26 mouse cellular contexts compared by ENCODE assay signal in genomic region chr2:163262055-163262420, GRCm38 (mm10). TPM values are rescaled to one million over a fixed set of nuclear protein-coding genes. Genes with fewer than 3 reads are reported as not detected.
DNase-seq lines count a peak whose midpoint lies in the region; ATAC-seq and TF ChIP-seq lines count a peak whose summit lies in the region.
"Had no signal": no experiment of that assay in that cellular context is flagged by ENCODE, and none has a peak within 500 bp of the region (broad histone marks: within the 10 kb centered on the region; RNA-seq: fewer than 3 reads in every experiment).

No protein-coding gene starts in this region.

- H3K9me3 ChIP-seq in midbrain, embryonic 15.5 days = no peaks in the 10 kb centered on the region
- no peaks in the 10 kb centered on the region for H3K9me3 ChIP-seq in midbrain, embryonic 11.5 days (ENCODE audit: control insufficient read depth, low read length)
- H3K9me3 ChIP-seq in midbrain, postnatal 0 days (ENCODE audit: low read length) = no peaks in the 10 kb centered on the region
- no peaks in the 10 kb centered on the region for H3K9me3 ChIP-seq in midbrain, embryonic 13.5 days
- H3K9me3 ChIP-seq: embryonic facial prominence, embryonic 10.5 days; embryonic facial prominence, embryonic 12.5 days; forebrain, embryonic 13.5 days; forebrain, embryonic 15.5 days; G1E had no signal

- no peak for DNase-seq in midbrain, embryonic 11.5 days (ENCODE audit: low spot score, missing footprints)
- DNase-seq in midbrain, postnatal 0 days (ENCODE audit: low spot score) = no peak
- DNase-seq in adrenal gland, adult (ENCODE audit: inconsistent age in 2 of 2, low spot score in 1 of 2) = no peak
- DNase-seq in right cerebral cortex, adult 2 months (ENCODE audit: low spot score in 2 of 2) = no peak
- DNase-seq: adrenal gland, adult 2 months; adrenal gland, postnatal 10 days; adrenal gland, postnatal 25 days; B cell, adult 2 months; cerebellum, adult 11 months; cerebellum, adult 18-20 months; cerebellum, adult 8-10 months; cerebellum, adult 9-11 months; cerebellum, postnatal 14 days; cerebellum, postnatal 36 days had no signal

- no peak overlapping the region for H3K4me2 ChIP-seq in midbrain, embryonic 15.5 days
- no peak overlapping the region for H3K4me2 ChIP-seq in midbrain, embryonic 11.5 days
- no peak overlapping the region for H3K4me2 ChIP-seq in midbrain, postnatal 0 days (ENCODE audit: low read depth, low read length, poor library complexity, severe bottlenecking)
- H3K4me2 ChIP-seq in midbrain, embryonic 13.5 days (replicated peaks) = no peak overlapping the region
- H3K4me2 ChIP-seq: embryonic facial prominence, embryonic 12.5 days; forebrain, embryonic 13.5 days; forebrain, embryonic 15.5 days had no signal

- H3K9ac ChIP-seq in midbrain, embryonic 15.5 days = no peak overlapping the region
- H3K9ac ChIP-seq in midbrain, embryonic 11.5 days (ENCODE audit: low read length) = no peak overlapping the region
- no peak overlapping the region for H3K9ac ChIP-seq in midbrain, postnatal 0 days (replicated peaks; ENCODE audit: low read length, poor library complexity, severe bottlenecking)
- H3K9ac ChIP-seq in midbrain, embryonic 13.5 days (replicated peaks) = no peak overlapping the region
- H3K9ac ChIP-seq: embryonic facial prominence, embryonic 12.5 days; forebrain, embryonic 13.5 days; forebrain, embryonic 15.5 days had no signal

- no peak overlapping the region for H3K4me3 ChIP-seq in midbrain, embryonic 15.5 days
- no peak overlapping the region for H3K4me3 ChIP-seq in midbrain, embryonic 11.5 days (ENCODE audit: low read depth, low read length)
- H3K4me3 ChIP-seq in midbrain, postnatal 0 days (ENCODE audit: low read depth, low read length) = no peak overlapping the region
- no peak overlapping the region for H3K4me3 ChIP-seq in midbrain, embryonic 13.5 days (replicated peaks)
- H3K4me3 ChIP-seq: embryonic facial prominence, embryonic 10.5 days; embryonic facial prominence, embryonic 12.5 days; forebrain, embryonic 13.5 days; forebrain, embryonic 15.5 days had no signal

- ATAC-seq in midbrain, embryonic 15.5 days (replicated peaks) = no peak
- ATAC-seq in midbrain, embryonic 11.5 days (ENCODE audit: low FRiP score) = no peak
- ATAC-seq in midbrain, postnatal 0 days (ENCODE audit: low FRiP score) = no peak
- no peak for ATAC-seq in midbrain, embryonic 13.5 days
- peak; percentile 56 for ATAC-seq in megakaryocyte, adult 5-6 weeks (ENCODE audit: poor library complexity, severe bottlenecking)
- ATAC-seq: activated CD4-positive, CD25-positive, alpha-beta regulatory T cell, adult 4 months; CD4-positive, CD25-positive, alpha-beta regulatory T cell, adult 4 months; forebrain, embryonic 13.5 days; forebrain, embryonic 15.5 days; Patski had no signal

- no peaks in the 10 kb centered on the region for H3K36me3 ChIP-seq in midbrain, embryonic 15.5 days (replicated peaks)
- no peaks in the 10 kb centered on the region for H3K36me3 ChIP-seq in midbrain, embryonic 11.5 days (ENCODE audit: control insufficient read depth, insufficient read depth, low read length)
- H3K36me3 ChIP-seq in midbrain, postnatal 0 days (ENCODE audit: insufficient read depth, low read length) = no peaks in the 10 kb centered on the region
- H3K36me3 ChIP-seq in midbrain, embryonic 13.5 days = 0 out of 2 replicates have a peak, but pooled peaks cover 3% of the 10 kb centered on the region
- H3K36me3 ChIP-seq: embryonic facial prominence, embryonic 10.5 days; embryonic facial prominence, embryonic 12.5 days; forebrain, embryonic 15.5 days; G1E had no signal

- WGBS in midbrain, embryonic 15.5 days = 74% methylated on average over 4 of the region's 4 CpGs
- WGBS in midbrain, embryonic 11.5 days = 87% methylated on average over 4 of the region's 4 CpGs
- WGBS in midbrain, postnatal 0 days = 80% methylated on average over 4 of the region's 4 CpGs
- 88% methylated on average over 4 of the region's 4 CpGs for WGBS in midbrain, embryonic 13.5 days

- TF ChIP-seq CTCF in midbrain, postnatal 0 days (IDR thresholded peaks at IDR 0.05) = no peak

- no peaks in the 10 kb centered on the region for H3K27me3 ChIP-seq in midbrain, embryonic 15.5 days (replicated peaks)
- H3K27me3 ChIP-seq in midbrain, embryonic 11.5 days (ENCODE audit: control insufficient read depth, insufficient read depth, low read length) = no peaks in the 10 kb centered on the region
- no peaks in the 10 kb centered on the region for H3K27me3 ChIP-seq in midbrain, postnatal 0 days (ENCODE audit: insufficient read depth, low read length)
- H3K27me3 ChIP-seq in midbrain, embryonic 13.5 days = no peaks in the 10 kb centered on the region
- H3K27me3 ChIP-seq: embryonic facial prominence, embryonic 12.5 days; forebrain, embryonic 13.5 days had no signal

- H3K4me1 ChIP-seq in midbrain, embryonic 15.5 days = peaks cover 7% of the 10 kb centered on the region
- peaks cover 6% of the 10 kb centered on the region; the same call in 1 of the 2 replicates for H3K4me1 ChIP-seq in midbrain, embryonic 11.5 days (ENCODE audit: control insufficient read depth, insufficient read depth, low read length)
- H3K4me1 ChIP-seq in midbrain, postnatal 0 days (ENCODE audit: insufficient read depth, low read length) = peaks cover 8% of the 10 kb centered on the region; the same call in 1 of the 2 replicates
- H3K4me1 ChIP-seq in midbrain, embryonic 13.5 days (replicated peaks) = peaks cover 9% of the 10 kb centered on the region
- H3K4me1 ChIP-seq: forebrain, embryonic 13.5 days; forebrain, embryonic 15.5 days had no signal

- peak overlapping the region; percentile 55 for H3K27ac ChIP-seq in midbrain, embryonic 15.5 days
- H3K27ac ChIP-seq in midbrain, embryonic 11.5 days (ENCODE audit: low read depth, low read length) = no peak overlapping the region
- H3K27ac ChIP-seq in midbrain, postnatal 0 days (ENCODE audit: low read depth, low read length) = peak overlapping the region; percentile 55; the same call in 1 of the 2 replicates
- no peak overlapping the region for H3K27ac ChIP-seq in midbrain, embryonic 13.5 days
- H3K27ac ChIP-seq: embryonic facial prominence, embryonic 10.5 days; embryonic facial prominence, embryonic 12.5 days; forebrain, embryonic 13.5 days; forebrain, embryonic 15.5 days had no signal

RNA-seq across cellular contexts. Expression of gene Tox2, which starts 59.1 kb away (rescaled TPM):
- polyA plus RNA-seq in midbrain, embryonic 15.5 days (2015; fragmentation: Nextera tagmentation; extraction: Ambion mirVana) = 47.4 and 55.1 TPM in 2 replicates
- polyA plus RNA-seq in midbrain, embryonic 11.5 days (2014; fragmentation: Nextera tagmentation; extraction: Ambion mirVana) = 37.3 and 38.2 TPM in 2 replicates
- total RNA-seq in midbrain, postnatal 0 days (2014; rRNA removed) = 7.6 and 14.3 TPM in 2 replicates
- polyA plus RNA-seq in midbrain, postnatal 0 days (2015; fragmentation: Nextera tagmentation; extraction: Ambion mirVana) = 57.0 and 64.7 TPM in 2 replicates
- 38.8 and 44.2 TPM in 2 replicates for polyA plus RNA-seq in midbrain, embryonic 13.5 days (2015; fragmentation: Nextera tagmentation; extraction: Ambion mirVana)
- not detected in 2 replicates for total RNA-seq in megakaryocyte, adult 5-6 weeks (2015)
- total RNA-seq in megakaryocyte, adult 5-6 weeks (2017) = not detected in 2 replicates
- total RNA-seq: CH12.LX, G1E had no signal
- polyA plus RNA-seq: G1E, Patski had no signal

Comparison
In these comparisons a context has a peak if more than half of its experiments do, and no peak if none do; other contexts are left out.
1. H3K27ac ChIP-seq: peak in midbrain, embryonic 15.5 days (single experiment) and midbrain, postnatal 0 days (single experiment); none in midbrain, embryonic 11.5 days (single experiment) and midbrain, embryonic 13.5 days (single experiment).